Mouse (Mus musculus) neural tube, embryonic 13.5 days (tissue): Measurements from ENCODE around the gene Rpl5. TPM values are rescaled to one million over a fixed set of nuclear protein-coding genes. Genes with fewer than 3 reads are reported as not detected.

Experiments
- polyA plus RNA-seq: library from polyadenylated mRNA; unstranded; fragments of >200 nt; fragmentation: Nextera tagmentation; extraction: Ambion mirVana; gene quantifications from 2 replicates; pipeline ENCODE4 v1.2.1, GENCODE M21; 2015

Rpl5 gene
- polyA plus RNA-seq, 1 experiment from 2014 or later: 56.2 TPM

Other genes with a start within 250 kb of the Rpl5 start
- gene Gfi1, start 174.5 kb upstream of the Rpl5 start, polyA plus RNA-seq: 0.07 TPM in 1 of 2 replicates, not detected in the other
- not detected in 2 replicates for gene Ube2d2b, start 70.4 kb upstream of the Rpl5 start, polyA plus RNA-seq
- gene Evi5, start 25.4 kb upstream of the Rpl5 start, polyA plus RNA-seq: 56.1 and 58.3 TPM in 2 replicates
- 46.2 and 51.2 TPM in 2 replicates for gene Fam69a, start 86.6 kb downstream of the Rpl5 start, polyA plus RNA-seq
- 106 TPM in 2 replicates for gene Mtf2, start 165.2 kb downstream of the Rpl5 start, polyA plus RNA-seq
- gene Tmed5, start 232.1 kb downstream of the Rpl5 start, polyA plus RNA-seq: 24.1 and 24.8 TPM in 2 replicates
- 2.6 and 3.1 TPM in 2 replicates for gene Ccdc18, start 232.4 kb downstream of the Rpl5 start, polyA plus RNA-seq